ENCODE assay signal across 16 mouse cellular contexts in genomic region chr15:83530688-83531087, GRCm38 (mm10). TPM values are rescaled to one million over a fixed set of nuclear protein-coding genes. Genes with fewer than 3 reads are reported as not detected.
DNase-seq lines count a peak whose midpoint lies in the region; ATAC-seq lines count a peak whose summit lies in the region.
"Had no signal": no experiment of that assay in that cellular context is flagged by ENCODE, and none has a peak within 500 bp of the region (broad histone marks: within the 10 kb centered on the region; RNA-seq: fewer than 3 reads in every experiment).

No protein-coding gene starts in this region.

- peaks cover 23% of the 10 kb centered on the region for H3K4me1 ChIP-seq in hindbrain, embryonic 10.5 days (replicated peaks)
- peaks cover 17% of the 10 kb centered on the region for H3K4me1 ChIP-seq in hindbrain, embryonic 13.5 days (replicated peaks)
- peaks cover 38 to 61% of the 10 kb centered on the region in 2 experiments for H3K4me1 ChIP-seq in heart, embryonic 14.5 days (ENCODE audit: control insufficient read depth in 2 of 2, insufficient read depth in 2 of 2, low read length in 2 of 2)
- H3K4me1 ChIP-seq in lung, embryonic 16.5 days (replicated peaks; ENCODE audit: control insufficient read depth, insufficient read depth, low read length), result peaks cover 26% of the 10 kb centered on the region

- ATAC-seq in hindbrain, embryonic 13.5 days (ENCODE audit: low FRiP score), result no peak
- ATAC-seq in heart, embryonic 14.5 days (ENCODE audit: insufficient number of reproducible peaks, insufficient read depth, low FRiP score, low read depth), result no peak
- ATAC-seq in lung, embryonic 16.5 days (ENCODE audit: low read depth), result no peak; the same call in none of the 2 replicates
- no peak for ATAC-seq in frontal cortex, adult (ENCODE audit: low TSS enrichment)
- ATAC-seq: forebrain, embryonic 16.5 days had no signal

- no peak overlapping the region for H3K4me3 ChIP-seq in hindbrain, embryonic 10.5 days
- no peak overlapping the region for H3K4me3 ChIP-seq in hindbrain, embryonic 13.5 days
- H3K4me3 ChIP-seq in heart, embryonic 14.5 days (ENCODE audit: control insufficient read depth in 1 of 2, insufficient read depth in 1 of 2, low read depth in 1 of 2, low read length in 2 of 2), result no peak overlapping the region
- no peak overlapping the region for H3K4me3 ChIP-seq in lung, embryonic 16.5 days (ENCODE audit: low read length)
- H3K4me3 ChIP-seq: embryonic facial prominence, embryonic 13.5 days; limb, embryonic 12.5 days; midbrain, embryonic 10.5 days had no signal

- H3K27me3 ChIP-seq in hindbrain, embryonic 10.5 days (ENCODE audit: insufficient read depth, poor library complexity, severe bottlenecking), result peaks cover 41% of the 10 kb centered on the region
- peaks cover 31% of the 10 kb centered on the region for H3K27me3 ChIP-seq in hindbrain, embryonic 13.5 days
- no peaks in the 10 kb centered on the region for H3K27me3 ChIP-seq in heart, embryonic 14.5 days (ENCODE audit: control insufficient read depth, insufficient read depth, low read length)
- peaks cover 18% of the 10 kb centered on the region; the same call in 1 of the 2 replicates for H3K27me3 ChIP-seq in lung, embryonic 16.5 days (ENCODE audit: control insufficient read depth, insufficient read depth, low read depth, low read length)

- DNase-seq in hindbrain, embryonic 10.5 days (ENCODE audit: low spot score), result no peak
- DNase-seq in kidney, adult 9 months, result peak; percentile 86
- no peak for DNase-seq in layer of hippocampus, postnatal 25 days (ENCODE audit: extremely low spot score in 1 of 2, low spot score in 1 of 2)
- DNase-seq in cerebellum, adult 9-10 months, result no peak
- DNase-seq: cerebellum, adult 8-10 months; thymus, postnatal 4 days had no signal

- no peaks in the 10 kb centered on the region for H3K9me3 ChIP-seq in hindbrain, embryonic 10.5 days
- no peaks in the 10 kb centered on the region for H3K9me3 ChIP-seq in hindbrain, embryonic 13.5 days
- H3K9me3 ChIP-seq in heart, embryonic 14.5 days (ENCODE audit: control insufficient read depth, low read length), result no peaks in the 10 kb centered on the region
- H3K9me3 ChIP-seq in lung, embryonic 16.5 days (ENCODE audit: control insufficient read depth, low read length), result no peaks in the 10 kb centered on the region
- H3K9me3 ChIP-seq: embryonic facial prominence, embryonic 13.5 days; limb, embryonic 12.5 days; midbrain, embryonic 10.5 days had no signal

- H3K27ac ChIP-seq in hindbrain, embryonic 10.5 days, result 0 out of 2 replicates have a peak overlapping the region, but pooled peaks have one; percentile 6
- no peak overlapping the region for H3K27ac ChIP-seq in hindbrain, embryonic 13.5 days
- peak overlapping the region; percentile 52 to 59 for H3K27ac ChIP-seq in heart, embryonic 14.5 days (replicated peaks in 1 of 2; ENCODE audit: control insufficient read depth in 1 of 2, insufficient read depth in 1 of 2, low read depth in 2 of 2, low read length in 2 of 2)
- peak overlapping the region; percentile 93 for H3K27ac ChIP-seq in lung, embryonic 16.5 days (ENCODE audit: low read length)
- H3K27ac ChIP-seq: embryonic facial prominence, embryonic 13.5 days; limb, embryonic 12.5 days; midbrain, embryonic 10.5 days had no signal

- H3K4me2 ChIP-seq in hindbrain, embryonic 13.5 days, result no peak overlapping the region
- H3K4me2 ChIP-seq in heart, embryonic 14.5 days (ENCODE audit: low read length), result no peak overlapping the region
- H3K4me2 ChIP-seq in lung, embryonic 16.5 days (ENCODE audit: low read depth, low read length), result peak overlapping the region; percentile 14; the same call in 1 of the 2 replicates
- H3K4me2 ChIP-seq: embryonic facial prominence, embryonic 13.5 days; limb, embryonic 12.5 days had no signal

- no peak overlapping the region for H3K9ac ChIP-seq in hindbrain, embryonic 13.5 days
- H3K9ac ChIP-seq in heart, embryonic 14.5 days (ENCODE audit: low read length), result no peak overlapping the region
- peak overlapping the region; percentile 15; the same call in 1 of the 2 replicates for H3K9ac ChIP-seq in lung, embryonic 16.5 days (ENCODE audit: low read length)
- H3K9ac ChIP-seq: embryonic facial prominence, embryonic 13.5 days; limb, embryonic 12.5 days had no signal

- no peaks in the 10 kb centered on the region for H3K36me3 ChIP-seq in hindbrain, embryonic 10.5 days
- no peaks in the 10 kb centered on the region for H3K36me3 ChIP-seq in hindbrain, embryonic 13.5 days
- H3K36me3 ChIP-seq in heart, embryonic 14.5 days (ENCODE audit: control insufficient read depth, insufficient read depth, low read length), result peaks cover 23% of the 10 kb centered on the region
- H3K36me3 ChIP-seq in lung, embryonic 16.5 days (ENCODE audit: control insufficient read depth, insufficient read depth, low read length), result no peaks in the 10 kb centered on the region
- H3K36me3 ChIP-seq: embryonic facial prominence, embryonic 13.5 days; limb, embryonic 12.5 days; midbrain, embryonic 10.5 days had no signal

- WGBS in hindbrain, embryonic 10.5 days, result 77% methylated on average over 6 of the region's 6 CpGs
- WGBS in hindbrain, embryonic 13.5 days, result 82% methylated on average over 6 of the region's 6 CpGs
- WGBS in heart, embryonic 14.5 days, result 70% methylated on average over 6 of the region's 6 CpGs
- 45% methylated on average over 6 of the region's 6 CpGs for WGBS in lung, embryonic 16.5 days

RNA-seq across cellular contexts. Expression of gene Bik, which starts 4.0 kb away (rescaled TPM):
- 2.2 and 4.1 TPM in 2 replicates for polyA plus RNA-seq in hindbrain, embryonic 10.5 days (2016; fragmentation: Nextera tagmentation; extraction: Ambion mirVana)
- 0.63 and 1.5 TPM in 2 replicates for polyA plus RNA-seq in hindbrain, embryonic 13.5 days (2015; fragmentation: Nextera tagmentation; extraction: Ambion mirVana)
- polyA plus RNA-seq in heart, embryonic 14.5 days (2014; fragmentation: Nextera tagmentation; extraction: Ambion mirVana), result 34.9 and 37.2 TPM in 2 replicates
- 15.2 and 15.5 TPM in 2 replicates for polyA plus RNA-seq in lung, embryonic 16.5 days (2015; fragmentation: Nextera tagmentation; extraction: Ambion mirVana)
- not detected for total RNA-seq in layer of hippocampus, postnatal 25 days (2021)
- total RNA-seq: CH12.LX; hematopoietic stem cell, adult 5-6 weeks had no signal

RNA-seq across cellular contexts. Expression of gene Ttll1, which starts 20.0 kb away (rescaled TPM):
- 38.0 and 50.4 TPM in 2 replicates for polyA plus RNA-seq in hindbrain, embryonic 10.5 days (2016; fragmentation: Nextera tagmentation; extraction: Ambion mirVana)
- polyA plus RNA-seq in hindbrain, embryonic 13.5 days (2015; fragmentation: Nextera tagmentation; extraction: Ambion mirVana), result 112 and 113 TPM in 2 replicates
- polyA plus RNA-seq in heart, embryonic 14.5 days (2014; fragmentation: Nextera tagmentation; extraction: Ambion mirVana), result 17.6 and 17.8 TPM in 2 replicates
- polyA plus RNA-seq in lung, embryonic 16.5 days (2015; fragmentation: Nextera tagmentation; extraction: Ambion mirVana), result 21.8 and 23.1 TPM in 2 replicates
- 10 to 100 TPM; 38.1 to 39.1 TPM for total RNA-seq in layer of hippocampus, postnatal 25 days (2021)

RNA-seq across cellular contexts. Expression of gene Tspo, which starts 32.7 kb away (rescaled TPM):
- polyA plus RNA-seq in hindbrain, embryonic 10.5 days (2016; fragmentation: Nextera tagmentation; extraction: Ambion mirVana), result 40.7 TPM in 2 replicates
- polyA plus RNA-seq in hindbrain, embryonic 13.5 days (2015; fragmentation: Nextera tagmentation; extraction: Ambion mirVana), result 12.8 and 13.1 TPM in 2 replicates
- 191 TPM in 2 replicates for polyA plus RNA-seq in heart, embryonic 14.5 days (2014; fragmentation: Nextera tagmentation; extraction: Ambion mirVana)
- 112 and 142 TPM in 2 replicates for polyA plus RNA-seq in lung, embryonic 16.5 days (2015; fragmentation: Nextera tagmentation; extraction: Ambion mirVana)
- 1 to 10 TPM; 3.5 to 4.6 TPM for total RNA-seq in layer of hippocampus, postnatal 25 days (2021)

RNA-seq across cellular contexts. Expression of gene Mcat, which starts 32.9 kb away (rescaled TPM):
- polyA plus RNA-seq in hindbrain, embryonic 10.5 days (2016; fragmentation: Nextera tagmentation; extraction: Ambion mirVana), result 48.4 and 49.0 TPM in 2 replicates
- 33.0 and 34.4 TPM in 2 replicates for polyA plus RNA-seq in hindbrain, embryonic 13.5 days (2015; fragmentation: Nextera tagmentation; extraction: Ambion mirVana)
- polyA plus RNA-seq in heart, embryonic 14.5 days (2014; fragmentation: Nextera tagmentation; extraction: Ambion mirVana), result 33.0 and 33.4 TPM in 2 replicates
- polyA plus RNA-seq in lung, embryonic 16.5 days (2015; fragmentation: Nextera tagmentation; extraction: Ambion mirVana), result 26.6 and 28.2 TPM in 2 replicates
- 10 to 100 TPM; 26.3 to 29.5 TPM for total RNA-seq in layer of hippocampus, postnatal 25 days (2021)
